Mouse (Mus musculus) embryonic fibroblast, embryonic 13.5 days (primary cell): ENCODE measurements around the gene Sema4a.

Experiments
- CTCF ChIP-seq: IDR thresholded peaks from 2 replicates; pipeline ENCODE4 v1.5.1; 2011; ENCODE audit warnings: mild to moderate bottlenecking, control low read depth, low read length, moderate library complexity, borderline replicate concordance; ENCODE audit not compliant: insufficient read depth
- POLR2A ChIP-seq: IDR thresholded peaks from 2 replicates; pipeline ENCODE4 v1.6.1; 2011; ENCODE audit warnings: low read depth, mild to moderate bottlenecking, control low read depth, low read length, moderate library complexity

DNA sequence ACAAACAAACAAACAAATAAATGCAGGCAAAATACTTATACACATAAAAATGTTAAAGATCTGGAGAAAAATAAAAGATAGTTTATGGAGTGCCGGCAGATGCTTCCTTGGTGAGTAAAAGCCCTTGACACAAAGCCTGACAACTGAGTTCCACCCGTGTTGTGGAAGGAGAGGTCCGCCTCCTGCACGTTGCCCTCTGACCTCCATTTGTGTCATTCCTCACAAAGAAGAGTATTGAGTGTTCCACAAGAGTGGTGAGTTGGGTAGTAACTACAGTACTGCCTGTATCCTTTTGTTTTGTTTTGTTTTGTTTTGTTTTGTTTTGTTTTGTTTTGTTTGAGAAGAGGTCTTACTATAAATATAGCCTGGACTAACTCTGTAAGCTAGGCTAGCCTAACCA is 38.6 kb upstream of the Sema4a start:
- TF ChIP-seq CTCF (no peak), POLR2A (no peak)
